Mouse (Mus musculus): Measurements from ENCODE around the gene Amd2.

Gene Amd2

DNA sequence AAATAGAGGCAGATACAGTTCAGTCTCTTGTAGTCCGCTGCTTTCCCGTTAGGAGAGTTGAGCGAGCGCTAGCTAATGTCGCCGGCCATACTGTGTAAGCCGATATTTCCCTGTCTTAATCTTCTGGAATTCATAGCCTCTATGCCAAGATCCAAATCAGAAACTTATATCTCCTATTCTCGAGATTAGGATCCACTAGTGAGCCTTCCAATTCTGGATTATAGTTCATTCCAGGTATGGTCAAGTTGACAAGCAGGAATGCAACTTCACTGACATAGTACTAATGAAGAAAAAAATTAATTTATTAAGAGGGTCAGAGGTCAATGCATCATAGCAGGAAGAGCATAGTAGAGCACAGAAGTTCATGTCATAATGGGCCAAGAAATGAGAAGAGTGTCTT lies at the start of gene Amd2:
TSS of gene Amd2 (minus strand) at position 101 of the 400 bp plus-strand sequence.
- no peak for DNase-seq

DNA sequence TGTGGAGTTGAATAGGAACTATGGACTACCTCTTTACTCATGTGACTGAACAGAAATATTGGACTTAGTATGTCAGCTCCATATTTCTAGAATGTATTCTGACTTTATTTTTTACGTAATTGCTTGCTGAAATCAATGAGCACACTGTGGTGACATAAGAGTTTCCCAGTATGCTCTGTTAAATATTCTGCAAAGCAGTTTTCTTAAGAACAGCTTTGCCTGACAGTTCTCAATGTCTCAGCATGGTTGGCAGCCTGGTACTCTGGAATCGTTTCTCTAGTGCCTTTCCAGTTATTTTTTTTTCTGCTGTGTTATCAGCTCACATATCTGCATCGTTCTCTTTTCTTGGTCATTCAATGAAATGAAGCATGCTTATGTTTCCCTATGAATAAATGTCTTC lies 49.6 kb upstream of the Amd2 start:
- DNase-seq, result no peak

DNA sequence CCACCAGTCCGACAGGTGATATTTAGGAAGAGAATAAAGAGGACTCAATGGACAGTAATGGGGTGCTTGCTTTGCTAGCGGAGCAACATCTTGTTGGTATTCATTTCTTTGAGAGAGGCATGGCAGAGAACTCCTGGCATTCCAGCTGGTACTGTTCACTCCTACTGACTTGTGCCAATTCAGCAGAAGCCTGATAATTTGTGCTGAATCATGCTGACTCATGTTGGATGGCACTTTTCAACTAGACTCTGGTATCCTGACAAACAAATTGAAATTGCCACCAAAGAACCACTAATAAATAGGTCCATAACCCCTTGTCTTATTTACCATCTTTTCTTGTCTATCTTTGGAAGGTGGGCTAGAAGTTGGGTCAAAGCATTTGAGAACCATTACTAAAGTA lies 25.9 kb upstream of the Amd2 start:
- no peak for DNase-seq

DNA sequence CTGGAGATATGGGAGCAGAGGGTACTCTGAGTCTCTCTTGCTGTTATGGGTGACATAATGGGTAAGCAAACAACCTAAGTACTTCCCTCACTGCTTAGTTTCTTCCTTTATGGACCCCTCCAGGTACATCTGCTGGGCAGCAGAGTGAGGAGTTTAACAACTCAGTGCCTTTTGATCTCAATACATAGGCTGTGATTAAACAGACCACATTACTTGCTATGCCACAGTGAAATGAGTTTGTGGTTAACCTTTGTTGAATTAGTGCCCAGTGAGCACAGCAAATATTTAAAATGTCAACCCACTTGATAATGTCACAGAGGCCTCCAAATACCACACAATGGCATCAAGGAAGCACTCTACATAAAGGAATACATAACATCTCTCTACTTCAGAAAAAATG lies 2.6 kb upstream of the Amd2 start:
- no peak for DNase-seq

All from spleen, adult 18-20 months (tissue).